Mouse (Mus musculus) gastrocnemius, adult 2 months (tissue): ENCODE results near the gene Tcf3. TPM values are rescaled to one million over a fixed set of nuclear protein-coding genes. Genes with fewer than 3 reads are reported as not detected.

Experiments
- DNase-seq: peaks from one replicate; pipeline ENCODE4 v3.0.0; 2022
- H3K27ac ChIP-seq: fragments of 200-600 bp; 2 replicates; pipeline ENCODE4 v1.8.1; 2022; ENCODE audit warnings: mild to moderate bottlenecking
- H3K4me3 ChIP-seq: fragments of 200-600 bp; 2 replicates; pipeline ENCODE4 v1.8.1; 2022; ENCODE audit warnings: mild to moderate bottlenecking, moderate library complexity
- CTCF ChIP-seq: fragments of 200-600 bp; IDR thresholded peaks from 2 replicates; pipeline ENCODE4 v1.8.1; 2022; ENCODE audit warnings: antibody characterized with exemption, mild to moderate bottlenecking, moderate library complexity
- intact Hi-C: fragments of 180-260 bp; cut with DNase I; formaldehyde crosslinking; loops from one replicate; pipeline ENCODE4 v1.15.1; 2025
- total RNA-seq, 2 experiments: library from RNA; stranded (reverse); gene quantifications; 2 replicates each; pipeline ENCODE4 v1.2.3; 2021

Gene Tcf3
- total RNA-seq, 2 experiments from 2014 or later = 11.1 to 12.0 TPM

DNA sequence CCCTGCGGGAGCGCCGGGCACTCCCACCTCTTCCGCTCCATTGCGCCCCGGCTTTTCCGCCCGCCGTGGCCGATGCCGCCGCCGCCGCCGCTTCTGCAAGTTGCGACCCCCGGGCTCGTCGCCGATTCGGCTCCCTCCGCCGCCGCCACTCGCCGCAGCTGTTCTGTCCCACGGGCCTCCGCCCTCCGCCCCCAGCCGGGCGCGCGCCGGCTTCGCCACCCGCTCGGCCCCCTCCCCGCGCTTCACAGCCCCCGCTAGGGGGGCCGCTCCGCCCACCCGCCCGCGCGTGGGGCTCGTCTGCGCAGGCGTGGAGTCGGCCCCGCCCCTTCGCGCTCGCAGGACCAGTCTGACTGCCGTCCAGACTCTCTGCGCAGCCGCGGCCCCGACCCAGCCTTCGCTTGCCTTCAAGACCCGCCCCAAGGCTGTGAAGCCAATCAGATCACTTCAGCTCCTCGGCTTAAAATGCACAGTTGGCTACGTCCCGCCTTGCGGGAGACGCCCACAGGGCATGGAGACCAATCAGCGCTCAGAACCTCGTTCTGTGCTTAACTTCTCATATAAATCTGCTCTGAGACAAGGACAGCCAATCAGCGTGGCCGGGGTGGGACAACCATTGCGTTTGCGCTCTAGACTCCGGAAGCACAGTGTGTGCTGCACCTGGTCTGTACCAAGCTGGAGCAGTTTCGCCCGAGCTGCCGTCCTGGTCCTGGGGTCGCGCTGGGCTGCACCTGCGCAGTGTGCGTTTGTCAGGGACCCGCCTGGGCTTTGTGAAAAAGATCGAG, 34.1 kb downstream of the Tcf3 start, which contains the start of gene Mbd3:
Gene Mbd3, minus strand, starts transcription at position 360 of the 782 bp plus-strand sequence.
- DNase-seq = peak; percentile 100
- H3K4me3 ChIP-seq = peak within 1 kb of the TSS; percentile 79
- H3K27ac ChIP-seq = peak within 1 kb of the TSS; percentile 100
- intact Hi-C loops = no loop called here
- TF ChIP-seq CTCF = no peak

GRCm38 (mm10) chr10:80398719-80399190, 34.7 kb downstream of the Tcf3 start:
- peak; percentile 30; the same call in 1 of the 2 replicates for TF ChIP-seq CTCF

GRCm38 (mm10) chr10:80398174-80398535, 35.3 kb downstream of the Tcf3 start:
- no peak for DNase-seq
- intact Hi-C loops = no loop called here
- Histone ChIP-seq H3K4me3 (peak overlapping the region; percentile 79), H3K27ac (peak overlapping the region; percentile 100)
- no peak for TF ChIP-seq CTCF

More at GRCm38 (mm10) chr10:80398719-80399190, 34.7 kb downstream of the Tcf3 start:
- peak; percentile 99 for DNase-seq
- Histone ChIP-seq H3K4me3 (peak overlapping the region; percentile 79), H3K27ac (peak overlapping the region; percentile 100)
- intact Hi-C loops = no loop called here

- TF ChIP-seq CTCF = no peak
- DNase-seq = no peak
- H3K4me3 ChIP-seq = peak overlapping the region; percentile 79
- peak overlapping the region; percentile 100; the same call in 1 of the 2 replicates for H3K27ac ChIP-seq
- intact Hi-C loops = no loop called here
Measured at GRCm38 (mm10) chr10:80397524-80398173, 35.8 kb downstream of the Tcf3 start.

GRCm38 (mm10) chr10:80396822-80397523, 36.5 kb downstream of the Tcf3 start:
- intact Hi-C loops = no loop called here
- no peak for TF ChIP-seq CTCF
- peak overlapping the region; percentile 100; the same call in 1 of the 2 replicates for H3K27ac ChIP-seq
- no peak overlapping the region for H3K4me3 ChIP-seq
- no peak for DNase-seq

- DNase-seq = no peak
- intact Hi-C loops = no loop called here
- Histone ChIP-seq H3K4me3 (no peak overlapping the region), H3K27ac (no peak overlapping the region)
- TF ChIP-seq CTCF = no peak
Measured at GRCm38 (mm10) chr10:80395025-80395627, 38.3 kb downstream of the Tcf3 start.

DNA sequence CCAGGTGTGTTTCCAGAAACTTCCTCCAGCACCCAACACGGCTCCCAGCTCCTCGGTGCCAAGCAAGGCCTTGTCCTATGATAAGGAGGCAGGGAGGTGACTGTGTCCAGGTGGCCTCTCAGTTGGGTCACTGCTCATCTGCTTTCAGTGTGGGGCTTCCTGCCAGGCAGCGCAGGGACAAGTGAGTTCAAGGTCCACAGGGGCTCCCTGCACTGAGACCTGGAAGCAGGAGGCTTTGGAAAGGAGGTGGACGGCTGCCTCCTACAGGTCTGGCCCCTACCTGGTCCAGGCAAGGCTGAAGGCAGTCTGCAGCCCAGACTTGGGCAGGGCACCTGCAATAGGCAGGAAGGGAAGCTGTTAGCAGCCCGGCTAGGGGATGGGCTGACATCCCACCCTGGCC, 40.8 kb downstream of the Tcf3 start:
- Histone ChIP-seq H3K27ac (no peak overlapping the region), H3K4me3 (no peak overlapping the region)
- DNase-seq = no peak
- intact Hi-C loops = no loop called here
- TF ChIP-seq CTCF = no peak

DNA sequence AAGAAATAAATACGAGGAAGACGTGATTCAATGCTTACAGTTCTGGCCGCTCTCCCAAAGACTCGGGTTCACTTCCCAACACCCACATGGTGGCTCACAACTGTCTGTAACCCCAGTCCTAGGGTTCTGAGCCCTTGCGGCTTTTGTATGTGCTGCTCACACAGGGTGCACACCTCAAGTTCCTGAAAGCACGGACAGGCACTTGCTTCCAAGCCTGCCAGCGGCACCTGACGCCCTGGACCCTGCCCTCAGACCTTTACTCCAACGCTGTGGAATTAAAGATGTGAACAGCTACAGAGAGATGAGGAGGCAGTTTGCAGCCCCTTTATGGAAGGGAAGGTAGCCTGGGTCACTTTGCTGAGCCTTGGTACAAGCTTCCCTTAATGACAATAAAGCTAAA, 42.8 kb downstream of the Tcf3 start:
- Histone ChIP-seq H3K27ac (no peak overlapping the region), H3K4me3 (no peak overlapping the region)
- intact Hi-C loops = no loop called here
- TF ChIP-seq CTCF = no peak
- DNase-seq = no peak

DNA sequence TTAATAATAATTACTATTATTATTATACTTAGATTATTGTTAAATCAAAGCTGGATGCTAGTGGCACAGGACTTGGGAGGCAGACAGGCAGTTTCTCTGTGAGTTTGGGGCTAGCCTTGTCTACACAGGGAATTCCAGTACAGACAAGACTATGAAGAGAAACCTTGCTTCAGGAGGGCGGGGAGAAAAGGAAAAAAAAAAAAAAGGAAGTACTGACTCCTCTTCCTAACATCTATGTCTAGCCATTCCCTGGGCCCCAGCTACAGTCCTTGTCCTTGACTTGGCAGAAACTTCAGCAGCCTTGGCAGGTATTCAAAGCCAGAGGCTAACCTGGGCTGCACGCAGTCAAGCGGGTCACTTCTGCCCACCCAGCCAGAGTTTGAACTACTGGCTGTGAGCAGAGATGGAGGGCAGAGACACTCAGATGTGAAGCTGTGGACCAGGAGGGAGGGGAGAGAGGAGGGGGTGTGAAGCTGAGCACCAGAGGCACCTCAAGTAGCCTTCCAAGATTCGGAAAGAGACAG, 44.2 kb downstream of the Tcf3 start:
- intact Hi-C loops = no loop called here
- H3K4me3 ChIP-seq = no peak overlapping the region
- DNase-seq = no peak
- no peak overlapping the region for H3K27ac ChIP-seq
- TF ChIP-seq CTCF = no peak

- no peak for DNase-seq
- TF ChIP-seq CTCF = no peak
- Histone ChIP-seq H3K27ac (peak overlapping the region; percentile 10; the same call in 1 of the 2 replicates), H3K4me3 (no peak overlapping the region)
- intact Hi-C loops = no loop called here
Measured at GRCm38 (mm10) chr10:80388731-80389130, 44.7 kb downstream of the Tcf3 start.

DNA sequence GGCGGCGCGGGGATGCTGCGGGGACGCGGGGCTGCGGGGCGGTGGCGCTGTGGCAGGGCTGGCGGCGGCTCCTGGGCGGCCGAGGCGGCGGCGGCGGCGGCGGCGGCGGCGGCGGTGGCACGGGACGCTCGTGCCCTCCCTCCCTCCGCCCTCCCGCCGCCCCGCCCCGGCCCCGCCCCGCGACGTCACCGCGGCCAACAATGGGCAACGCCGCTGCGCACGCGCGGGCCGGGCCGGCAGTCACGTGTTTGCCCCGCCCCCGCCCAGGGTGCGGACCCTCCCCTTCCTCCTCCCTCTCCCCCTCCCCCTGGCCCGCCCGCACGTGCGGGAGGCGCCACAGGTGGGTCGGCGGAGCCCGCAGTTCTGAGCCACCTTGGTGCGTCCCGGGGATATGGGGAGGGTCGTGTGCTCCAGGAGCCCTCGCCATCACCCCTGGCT, 45.9 kb downstream of the Tcf3 start, which contains the start of gene Mex3d:
Gene Mex3d, minus strand, starts transcription at position 138 of the 438 bp plus-strand sequence.
- intact Hi-C loops = no loop called here
- Histone ChIP-seq H3K4me3 (peak within 1 kb of the TSS; percentile 92), H3K27ac (peak within 1 kb of the TSS; percentile 93)
- no peak for TF ChIP-seq CTCF
- peak; percentile 94 for DNase-seq
